Mouse (Mus musculus) bone marrow macrophage, adult 2 months (primary cell): ENCODE data around the gene Pou2f3.

Experiments
- CTCF ChIP-seq: IDR thresholded peaks from 2 replicates; pipeline ENCODE4 v1.5.1; 2012; ENCODE audit warnings: low read depth, mild to moderate bottlenecking, low read length, moderate library complexity
- POLR2A ChIP-seq: IDR thresholded peaks from 2 replicates; pipeline ENCODE4 v1.6.1; 2012; ENCODE audit warnings: mild to moderate bottlenecking, low read depth, low read length, borderline replicate concordance

GRCm38 (mm10) chr9:43101936-43102595 is 108.1 kb downstream of the Pou2f3 start:
- TF ChIP-seq POLR2A (no peak), CTCF (no peak)
